Mouse (Mus musculus) liver, adult 2 months (tissue): ENCODE results near the gene Bhmt. TPM values are rescaled to one million over a fixed set of nuclear protein-coding genes. Genes with fewer than 3 reads are reported as not detected.

Experiments used
- DNase-seq: peaks from one replicate; pipeline ENCODE4 v3.0.0-alpha.2; 2011; ENCODE audit warnings: low read depth, low spot score; ENCODE audit errors: extremely low read depth
- H3K27ac ChIP-seq: fragments of 200-500 bp; replicated peaks from 2 replicates; pipeline ENCODE4 v1.5.1; 2012; ENCODE audit warnings: low read depth, mild to moderate bottlenecking, control low read depth, inconsistent platforms, low read length; ENCODE audit not compliant: insufficient read depth
- H3K27me3 ChIP-seq: fragments of 200-500 bp; 2 replicates; pipeline ENCODE4 v1.6.1; 2012; ENCODE audit warnings: mild to moderate bottlenecking, moderate library complexity, low read length, inconsistent platforms; ENCODE audit not compliant: control insufficient read depth, insufficient read depth
- H3K36me3 ChIP-seq: fragments of 200-500 bp; 2 replicates; pipeline ENCODE4 v1.6.1; 2012; ENCODE audit warnings: low read length, inconsistent platforms; ENCODE audit not compliant: control insufficient read depth, insufficient read depth
- H3K4me1 ChIP-seq: fragments of 200-500 bp; 2 replicates; pipeline ENCODE4 v1.6.1; 2011; ENCODE audit warnings: low read length; ENCODE audit not compliant: control insufficient read depth, insufficient read depth
- H3K4me3 ChIP-seq: fragments of 200-500 bp; 2 replicates; pipeline ENCODE4 v1.5.1; 2011; ENCODE audit warnings: low read depth, mild to moderate bottlenecking, control low read depth, low read length, moderate library complexity; ENCODE audit not compliant: insufficient read depth
- H3K79me2 ChIP-seq: fragments of 200-500 bp; 2 replicates; pipeline ENCODE4 v1.6.1; 2012; ENCODE audit warnings: inconsistent platforms, mild to moderate bottlenecking, low read length, moderate library complexity; ENCODE audit not compliant: control insufficient read depth, insufficient read depth
- H3K9ac ChIP-seq: fragments of 200-500 bp; 2 replicates; pipeline ENCODE4 v1.6.1; 2012; ENCODE audit warnings: low read depth, mild to moderate bottlenecking, control low read depth, inconsistent platforms, low read length
- CTCF ChIP-seq: fragments of 200-500 bp; IDR thresholded peaks from 2 replicates; pipeline ENCODE4 v1.5.1; 2011; ENCODE audit warnings: low read depth, low read length, control low read depth
- POLR2A ChIP-seq: fragments of 200-500 bp; IDR thresholded peaks from 2 replicates; pipeline ENCODE4 v1.6.1; 2011; ENCODE audit warnings: low read length, control low read depth; ENCODE audit not compliant: insufficient read depth; ENCODE audit errors: extremely low read depth
- WGBS: fragments of 180-500 bp; shearing (Covaris S2); methylation state at CpG from one replicate; pipeline ENCODE4 v1.1.7; 2018; 5-methylcytosine and 5-hydroxymethylcytosine counted together
- polyA plus RNA-seq: library from polyadenylated mRNA; depleted of rRNA; stranded (reverse); fragments of >200 nt; gene quantifications from 2 replicates; pipeline ENCODE4 v1.2.3, GENCODE M21; 2012
- total RNA-seq: library from RNA; depleted of rRNA; stranded (reverse); fragments of >200 nt; gene quantifications from 2 replicates; pipeline ENCODE4 v1.2.3, GENCODE M21; 2014

The Bhmt gene
- total and polyA plus RNA-seq, 2 experiments = 555 to 4,018 TPM

GRCm38 (mm10) chr13:93673296-93673695 lies 35.5 kb upstream of the Bhmt start:
- Histone ChIP-seq H3K9ac (peak overlapping the region; percentile 81), H3K79me2 (peaks cover 14% of the 10 kb centered on the region; the same call in 1 of the 2 replicates), H3K27me3 (no peaks in the 10 kb centered on the region), H3K27ac (peak overlapping the region; percentile 91), H3K4me1 (peaks cover 14% of the 10 kb centered on the region), H3K4me3 (peak overlapping the region; percentile 77), H3K36me3 (peaks cover 28% of the 10 kb centered on the region)
- TF ChIP-seq CTCF (no peak), POLR2A (no peak)
- 18% methylated on average over 2 of the region's 2 CpGs for WGBS
- peak; percentile 53 for DNase-seq

GRCm38 (mm10) chr13:93672371-93672770 lies 34.6 kb upstream of the Bhmt start:
- no peaks in the 10 kb centered on the region for H3K27me3 ChIP-seq
- H3K9ac ChIP-seq = peak overlapping the region; percentile 83
- H3K27ac ChIP-seq = peak overlapping the region; percentile 99
- peak; percentile 98 for DNase-seq
- peak overlapping the region; percentile 61 for H3K4me3 ChIP-seq
- peaks cover 14% of the 10 kb centered on the region; the same call in 1 of the 2 replicates for H3K79me2 ChIP-seq
- peak; percentile 38; the same call in 1 of the 2 replicates for TF ChIP-seq POLR2A
- TF ChIP-seq CTCF = no peak
- WGBS = 32% methylated on average over 4 of the region's 4 CpGs
- peaks cover 37% of the 10 kb centered on the region for H3K36me3 ChIP-seq
- H3K4me1 ChIP-seq = peaks cover 14% of the 10 kb centered on the region

- Histone ChIP-seq H3K27me3 (no peaks in the 10 kb centered on the region), H3K27ac (no peak overlapping the region), H3K4me1 (peaks cover 9% of the 10 kb centered on the region), H3K36me3 (peaks cover 65% of the 10 kb centered on the region), H3K79me2 (peaks cover 11% of the 10 kb centered on the region; the same call in 1 of the 2 replicates), H3K4me3 (no peak overlapping the region), H3K9ac (no peak overlapping the region)
- DNase-seq = no peak
- TF ChIP-seq POLR2A (no peak), CTCF (no peak)
- 92% methylated on average over 4 of the region's 4 CpGs for WGBS
Measured at GRCm38 (mm10) chr13:93667586-93667985, 29.8 kb upstream of the Bhmt start.

GRCm38 (mm10) chr13:93657941-93658340 lies 20.2 kb upstream of the Bhmt start:
- Histone ChIP-seq H3K4me3 (no peak overlapping the region), H3K9ac (no peak overlapping the region), H3K36me3 (peaks cover 39% of the 10 kb centered on the region), H3K27ac (no peak overlapping the region), H3K27me3 (no peaks in the 10 kb centered on the region), H3K79me2 (no peaks in the 10 kb centered on the region), H3K4me1 (peaks cover 4% of the 10 kb centered on the region; the same call in 1 of the 2 replicates)
- 95% methylated on average over 5 of the region's 5 CpGs for WGBS
- TF ChIP-seq POLR2A = no peak
- TF ChIP-seq CTCF = no peak
- no peak for DNase-seq

GRCm38 (mm10) chr13:93653382-93653781 lies 15.6 kb upstream of the Bhmt start:
- peak; percentile 93 for DNase-seq
- peaks cover 8% of the 10 kb centered on the region for H3K4me1 ChIP-seq
- WGBS = 23% methylated on average over 6 of the region's 6 CpGs
- TF ChIP-seq POLR2A (no peak), CTCF (no peak)
- H3K36me3 ChIP-seq = peaks cover 13% of the 10 kb centered on the region
- H3K27ac ChIP-seq = peak overlapping the region; percentile 65
- H3K27me3 ChIP-seq = no peaks in the 10 kb centered on the region
- no peak overlapping the region for H3K4me3 ChIP-seq
- H3K9ac ChIP-seq = no peak overlapping the region
- H3K79me2 ChIP-seq = no peaks in the 10 kb centered on the region

- no peaks in the 10 kb centered on the region for H3K27me3 ChIP-seq
- 19% methylated on average over 7 of the region's 7 CpGs for WGBS
- H3K79me2 ChIP-seq = no peaks in the 10 kb centered on the region
- H3K27ac ChIP-seq = peak overlapping the region; percentile 95
- DNase-seq = peak; percentile 99
- TF ChIP-seq POLR2A (no peak), CTCF (no peak)
- no peak overlapping the region for H3K4me3 ChIP-seq
- peaks cover 10% of the 10 kb centered on the region for H3K4me1 ChIP-seq
- no peak overlapping the region for H3K9ac ChIP-seq
- H3K36me3 ChIP-seq = no peaks in the 10 kb centered on the region
Measured at GRCm38 (mm10) chr13:93648387-93649130, 10.8 kb upstream of the Bhmt start.
